Mouse (Mus musculus): ENCODE measurements around the gene Zmiz2.
"Not testable (repeated sequence)": the region's sequence is repeated elsewhere in the genome, so short reads cannot be mapped to it uniquely, and the experiment has no call there.

Gene Zmiz2

DNA sequence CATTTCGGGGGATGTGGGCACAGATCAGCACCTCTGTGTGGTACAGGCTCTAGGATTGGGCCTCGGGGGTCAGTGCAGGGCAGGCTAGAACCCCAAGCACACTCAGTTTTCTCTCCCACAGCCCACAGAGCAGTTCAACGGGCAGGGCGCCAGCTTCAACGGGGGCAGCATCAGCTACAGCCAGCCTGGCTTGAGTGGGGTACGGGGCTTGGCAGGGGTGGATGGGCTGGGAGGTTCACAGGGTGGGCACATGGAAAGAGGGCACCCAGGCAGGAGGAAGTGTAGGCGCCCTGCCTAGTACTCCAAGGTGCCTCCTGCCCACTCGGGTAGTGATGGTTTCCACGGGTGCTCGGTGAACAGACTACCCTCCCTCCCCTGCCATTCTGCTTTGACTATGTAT lies 9.3 kb downstream of the Zmiz2 start:
- DNase-seq (ENCODE audit: low read depth, low spot score): no peak

DNA sequence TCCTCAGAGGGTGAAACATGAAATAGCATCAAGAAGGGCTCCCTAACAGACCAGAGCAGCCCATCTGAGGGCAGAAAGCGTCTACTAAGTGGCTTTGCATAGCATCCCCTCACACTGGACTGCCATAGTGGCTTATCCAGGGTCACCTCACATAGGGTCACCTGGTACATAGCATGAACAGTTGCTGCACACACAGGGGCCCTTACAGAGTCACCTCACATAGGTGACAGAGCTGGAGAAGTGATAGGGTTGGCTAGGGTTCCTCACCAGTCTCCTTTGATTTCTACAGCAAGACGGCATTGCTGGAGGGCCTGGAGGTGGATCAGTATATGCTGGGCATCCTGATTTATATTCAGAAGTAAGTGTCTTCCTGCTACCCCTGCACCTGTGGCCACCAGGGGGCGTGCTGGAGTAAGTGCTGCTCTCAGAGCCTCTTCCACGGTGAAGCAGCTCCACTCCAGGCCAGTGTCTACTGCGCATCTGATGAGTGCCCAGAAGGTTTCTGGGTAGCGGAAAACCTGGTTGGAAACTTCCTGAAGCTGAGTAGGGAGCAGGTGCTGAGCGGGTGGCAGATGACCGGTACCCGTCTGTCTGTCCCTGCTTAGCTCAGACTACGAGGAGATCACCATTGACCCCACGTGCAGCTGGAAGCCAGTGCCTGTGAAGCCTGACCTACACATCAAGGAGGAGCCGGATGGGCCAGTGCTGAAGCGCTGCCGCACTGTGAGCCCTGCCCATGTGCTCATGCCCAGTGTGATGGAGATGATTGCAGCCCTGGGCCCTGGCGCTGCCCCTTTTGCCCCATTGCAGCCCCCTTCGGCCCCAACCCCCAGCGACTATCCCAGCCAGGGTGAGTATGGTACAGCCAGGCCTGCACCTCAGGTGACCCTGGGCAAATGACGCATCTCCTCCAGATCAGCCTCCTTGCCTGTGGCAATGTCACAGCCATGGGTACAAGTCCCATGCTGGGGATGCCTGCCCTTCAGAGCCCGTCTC lies 13.9 kb downstream of the Zmiz2 start:
- DNase-seq (ENCODE audit: low read depth, low spot score): no peak

DNA sequence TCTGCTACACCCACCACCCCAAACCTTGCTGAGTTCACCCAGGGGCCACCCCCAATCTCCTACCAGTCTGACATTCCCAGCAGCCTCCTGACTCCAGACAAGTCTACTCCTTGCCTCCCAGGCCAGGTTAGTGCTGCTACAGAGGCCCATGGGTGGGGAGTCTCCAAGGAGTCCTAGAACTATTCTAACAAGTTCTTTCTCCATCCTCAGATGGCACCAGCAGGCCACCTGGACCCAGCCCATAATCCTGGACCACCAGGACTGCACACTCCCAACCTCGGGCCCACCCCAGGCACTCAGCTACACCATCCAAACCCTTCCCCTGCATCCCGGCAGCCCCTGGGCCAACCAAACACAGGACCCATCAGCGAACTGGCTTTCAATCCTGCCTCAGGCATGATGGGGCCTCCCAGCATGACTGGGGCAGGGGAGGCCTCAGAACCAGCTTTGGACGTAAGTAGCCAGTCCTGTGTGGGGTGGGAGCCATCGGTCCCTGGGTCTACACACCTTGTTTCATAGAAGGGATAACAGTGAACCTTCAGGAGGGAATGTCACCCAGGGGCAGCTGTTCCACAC lies 15.0 kb downstream of the Zmiz2 start:
- DNase-seq (ENCODE audit: low read depth, low spot score): no peak

DNA sequence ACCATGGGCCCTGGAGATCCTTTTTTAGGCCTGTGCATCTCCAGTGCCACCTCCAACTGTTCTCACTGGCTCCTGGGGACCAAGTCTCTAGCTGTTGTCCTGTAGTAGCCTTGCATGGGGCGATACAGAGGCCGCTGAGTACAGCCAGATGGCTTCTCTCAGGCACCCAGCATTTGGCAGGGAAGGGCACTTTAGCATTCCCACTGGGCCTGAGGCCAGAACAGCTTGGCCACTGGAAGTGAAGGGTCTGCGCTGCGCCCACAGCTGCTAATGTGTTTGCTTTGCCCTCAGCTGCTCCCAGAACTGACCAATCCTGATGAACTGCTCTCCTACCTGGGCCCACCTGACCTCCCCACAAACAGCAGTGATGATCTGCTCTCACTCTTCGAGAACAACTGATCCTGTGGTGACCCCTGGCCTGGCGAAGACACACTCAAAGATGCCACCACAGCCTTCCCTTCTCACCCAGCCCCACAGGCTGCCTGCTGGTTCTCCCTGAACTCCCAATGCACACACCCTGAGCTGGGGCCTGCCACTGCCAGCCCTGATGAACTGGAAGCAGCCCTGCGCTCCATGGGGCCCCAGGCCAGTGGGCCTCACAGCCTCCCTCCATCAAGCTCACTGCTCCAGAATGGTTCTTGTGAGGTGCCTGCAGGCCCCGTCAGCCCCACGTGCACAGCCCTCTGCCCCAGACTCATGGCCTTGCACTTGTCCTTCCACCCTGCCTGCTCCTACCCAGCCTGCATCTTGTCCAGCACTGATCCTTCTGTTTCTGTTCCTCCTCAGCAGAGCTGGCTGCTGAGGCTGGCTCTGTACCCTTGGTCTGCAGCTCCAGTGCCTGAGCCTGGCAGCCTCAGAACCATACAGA lies 16.1 kb downstream of the Zmiz2 start:
- no peak for DNase-seq (ENCODE audit: low read depth, low spot score)

DNA sequence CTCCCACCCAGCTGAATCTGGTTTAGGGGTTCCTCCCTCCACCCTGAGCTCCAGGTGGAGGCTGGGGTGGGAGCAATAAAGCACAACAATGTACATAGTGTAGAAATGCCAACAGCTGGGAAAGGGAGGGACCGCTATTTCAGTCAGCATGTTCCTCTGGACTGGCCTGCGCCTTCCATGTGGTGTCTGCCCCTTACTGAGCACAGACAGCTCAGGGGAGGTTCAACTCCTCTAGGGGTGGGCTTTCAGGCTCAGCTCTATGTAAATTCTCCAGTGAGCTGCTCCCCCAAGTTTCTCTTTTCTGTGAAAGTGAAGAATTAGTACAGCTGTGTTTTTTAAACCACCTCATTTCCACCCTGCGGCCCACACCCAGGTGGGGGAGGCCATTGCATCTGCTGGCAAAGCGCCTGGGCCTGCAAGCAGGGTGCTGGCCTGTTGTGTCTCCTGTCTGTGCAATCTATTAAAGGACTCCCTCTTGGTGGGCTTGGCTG lies 16.8 kb downstream of the Zmiz2 start:
- no peak for DNase-seq (ENCODE audit: low read depth, low spot score)

DNA sequence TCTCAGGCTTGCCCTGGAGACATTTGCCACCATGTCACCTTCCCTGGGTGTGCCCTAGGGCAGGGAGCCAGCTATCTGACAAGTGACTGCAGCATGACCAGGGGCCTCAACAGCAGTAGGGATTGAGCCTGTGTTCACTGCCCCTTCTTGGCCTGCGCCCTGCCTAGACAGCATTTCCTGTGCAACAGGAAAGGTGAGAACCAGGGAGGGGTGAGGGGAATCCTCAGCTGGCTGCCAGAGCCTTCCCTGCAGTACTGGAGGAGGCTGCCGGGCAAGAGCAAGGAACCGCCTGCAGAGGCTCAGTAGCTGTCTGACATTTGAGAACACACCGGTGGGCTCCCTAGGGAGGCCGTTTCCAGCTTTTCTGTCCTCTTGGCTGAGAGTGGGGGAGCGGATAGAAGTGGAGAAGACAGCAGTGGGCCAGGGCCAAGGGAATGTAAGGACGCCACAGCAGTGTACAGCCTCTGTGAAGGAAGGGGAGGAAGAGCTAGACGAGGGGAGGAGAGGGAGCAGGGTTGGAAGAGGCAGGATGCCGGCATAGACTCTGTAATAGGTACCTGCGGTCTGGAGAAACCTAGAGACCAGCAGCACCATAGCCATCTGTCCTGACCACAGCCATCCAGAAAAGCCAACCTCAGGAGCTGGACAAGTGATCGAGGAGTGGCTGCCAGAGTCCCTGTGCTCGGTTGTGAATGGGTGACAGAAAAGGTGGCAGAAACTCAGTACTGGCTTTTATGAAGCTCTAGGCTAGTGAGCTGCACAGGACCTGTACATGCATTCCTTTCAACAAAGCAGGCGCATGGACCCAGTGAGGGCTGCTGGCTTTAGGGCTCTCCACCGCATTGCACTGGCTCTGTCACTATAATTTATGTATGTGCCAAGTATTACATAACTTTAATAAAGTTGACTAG lies 17.6 kb downstream of the Zmiz2 start:
- no peak for DNase-seq (ENCODE audit: low read depth, low spot score)

DNA sequence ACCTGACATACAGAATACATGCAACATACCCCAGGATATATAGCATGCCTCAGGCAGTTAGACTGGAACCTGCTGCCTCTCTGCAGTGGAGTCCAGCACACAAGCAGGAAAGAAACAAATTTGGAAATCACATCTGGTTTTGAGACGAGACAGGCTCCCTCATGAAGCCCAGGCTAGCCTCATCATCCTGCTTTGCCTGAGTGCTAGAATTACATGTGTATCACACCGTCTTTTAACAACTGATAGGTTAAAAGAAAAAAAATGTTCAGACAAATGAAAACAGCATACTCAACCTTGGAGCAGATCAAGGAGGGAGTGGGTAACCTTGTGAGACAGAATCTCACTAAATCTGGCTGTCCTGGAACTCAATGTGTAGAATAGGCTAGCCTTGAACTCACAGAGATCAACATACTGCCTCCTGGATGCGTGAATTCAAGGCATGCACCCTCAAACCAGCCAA lies 18.3 kb downstream of the Zmiz2 start:
- DNase-seq (ENCODE audit: low read depth, low spot score): no peak

DNA sequence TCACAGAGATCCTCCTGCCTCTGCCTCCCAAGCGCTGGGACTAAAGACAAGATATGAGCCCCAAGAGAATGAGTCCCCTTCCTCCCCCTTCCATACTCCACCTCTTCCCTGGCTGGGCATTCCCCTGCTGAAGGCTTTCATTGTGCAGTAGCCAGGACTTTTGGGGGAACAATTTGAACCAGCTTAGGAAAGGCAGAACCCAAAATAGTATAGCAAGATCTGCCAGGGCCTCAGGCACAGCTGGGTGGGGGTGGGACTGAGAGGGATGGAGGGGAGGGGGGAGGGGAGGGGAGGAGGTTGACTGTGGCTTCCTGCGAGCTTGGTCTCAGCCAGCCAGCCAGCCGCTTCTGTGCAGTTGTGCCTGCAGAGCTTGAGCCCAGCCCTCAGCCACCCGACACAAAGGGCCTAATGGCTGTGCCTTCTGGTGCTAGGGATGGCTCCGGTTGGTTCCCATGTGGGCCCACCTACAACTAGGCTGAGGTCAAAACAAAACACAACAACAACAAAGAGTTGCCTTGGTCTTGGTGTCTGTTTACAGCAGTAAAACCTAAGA lies 21.3 kb downstream of the Zmiz2 start:
- DNase-seq (ENCODE audit: low read depth, low spot score): no peak

DNA sequence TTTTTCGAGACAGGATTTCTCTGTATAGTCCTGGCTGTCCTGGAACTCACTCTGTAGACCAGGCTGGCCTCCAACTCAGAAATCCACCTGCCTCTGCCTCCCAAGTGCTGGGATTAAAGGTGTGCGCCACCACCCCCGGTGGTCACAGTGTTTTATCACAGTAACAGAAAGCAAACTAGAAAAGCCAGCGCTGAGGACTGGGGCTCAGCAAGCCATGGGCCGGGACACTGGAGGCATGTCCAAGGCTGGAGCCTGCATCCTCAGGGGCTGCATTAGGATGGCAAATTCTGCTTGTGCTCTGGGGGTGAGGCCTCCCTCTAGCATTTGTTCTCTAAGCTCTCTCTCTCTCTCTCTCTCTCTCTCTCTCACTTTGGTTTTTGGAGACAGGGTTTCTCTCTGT lies 21.9 kb downstream of the Zmiz2 start:
- DNase-seq (ENCODE audit: low read depth, low spot score): not testable (repeated sequence)

DNA sequence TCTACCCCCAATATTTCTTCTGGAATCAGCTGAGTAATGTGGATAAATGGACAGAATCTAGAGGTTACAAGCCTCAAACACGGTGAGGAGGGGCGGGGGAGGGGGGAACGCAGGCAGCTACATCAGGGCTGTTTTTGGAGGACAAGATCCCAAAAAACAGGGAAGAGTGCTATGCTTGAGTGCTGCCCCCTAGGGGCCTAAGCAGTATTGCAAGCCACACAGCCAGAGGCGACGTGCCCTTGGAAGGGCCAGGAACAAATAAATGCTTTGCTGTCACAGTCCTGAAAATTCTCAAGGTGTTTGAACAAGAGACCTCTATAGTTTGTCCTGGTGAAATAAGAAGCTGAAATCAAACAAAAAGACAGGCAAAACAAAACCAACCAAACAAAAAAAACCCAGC lies 22.8 kb downstream of the Zmiz2 start:
- peak; percentile 51 for DNase-seq (ENCODE audit: low read depth, low spot score)

DNA sequence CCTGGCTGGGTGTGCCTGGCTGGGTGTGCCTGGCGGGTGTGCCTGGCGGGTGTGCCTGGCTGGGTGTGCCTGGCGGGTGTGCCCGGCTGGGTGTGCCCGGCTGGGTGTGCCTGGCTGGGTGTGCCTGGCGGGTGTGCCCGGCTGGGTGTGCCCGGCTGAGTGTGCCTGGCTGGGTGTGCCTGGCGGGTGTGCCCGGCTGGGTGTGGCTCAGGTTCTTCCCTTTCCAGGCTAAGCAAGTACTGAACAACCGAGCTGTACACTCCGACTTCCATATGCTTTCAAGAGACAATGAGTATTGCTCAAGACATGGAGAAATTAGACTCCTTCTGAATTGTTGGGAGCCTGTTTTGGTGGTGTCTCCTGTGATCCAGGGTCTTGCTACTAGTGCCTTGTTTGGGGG lies 24.4 kb downstream of the Zmiz2 start:
- no peak for DNase-seq (ENCODE audit: low read depth, low spot score)

DNA sequence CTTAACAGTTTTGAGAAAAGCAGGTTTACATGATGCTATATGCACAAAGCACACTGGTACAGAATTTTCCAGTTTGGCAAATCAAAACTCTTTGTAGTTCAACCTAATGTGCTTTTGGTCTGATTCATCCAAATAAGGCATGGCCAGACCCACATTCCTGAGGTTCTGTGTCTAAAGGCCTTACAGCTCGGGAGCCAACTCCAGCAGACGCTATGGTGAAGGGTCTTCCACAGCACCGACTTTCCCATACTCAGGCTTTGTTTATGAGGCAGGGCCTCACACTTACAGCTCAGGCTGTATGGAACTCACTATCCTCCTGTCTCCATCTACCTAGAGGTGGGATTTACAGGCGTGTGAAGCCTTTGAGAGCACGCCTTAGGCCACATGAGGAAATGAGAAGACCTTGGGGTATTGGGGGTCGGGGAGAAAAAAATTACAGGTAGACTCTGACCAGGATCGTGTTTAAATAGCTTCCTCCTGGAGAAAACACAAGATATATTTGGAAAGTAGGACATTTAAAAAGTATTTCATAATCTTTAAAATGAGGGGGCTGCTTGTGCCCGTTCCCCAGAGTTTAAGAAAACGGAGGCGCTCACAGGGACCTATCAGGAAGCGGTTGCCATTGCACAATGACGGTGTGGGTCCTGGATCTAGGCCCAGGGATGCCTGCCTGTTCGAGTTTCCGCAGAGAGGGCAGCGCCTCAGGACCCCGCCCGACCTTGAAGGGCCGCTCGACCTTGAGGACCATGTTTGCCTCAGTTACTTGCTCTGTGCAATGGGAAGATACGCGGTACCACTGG lies 26.1 kb downstream of the Zmiz2 start, which contains the start of gene Ppia:
Ppia (plus strand) TSS at position 693 of the 800 bp plus-strand sequence.
- DNase-seq (ENCODE audit: low read depth, low spot score): no peak

DNA sequence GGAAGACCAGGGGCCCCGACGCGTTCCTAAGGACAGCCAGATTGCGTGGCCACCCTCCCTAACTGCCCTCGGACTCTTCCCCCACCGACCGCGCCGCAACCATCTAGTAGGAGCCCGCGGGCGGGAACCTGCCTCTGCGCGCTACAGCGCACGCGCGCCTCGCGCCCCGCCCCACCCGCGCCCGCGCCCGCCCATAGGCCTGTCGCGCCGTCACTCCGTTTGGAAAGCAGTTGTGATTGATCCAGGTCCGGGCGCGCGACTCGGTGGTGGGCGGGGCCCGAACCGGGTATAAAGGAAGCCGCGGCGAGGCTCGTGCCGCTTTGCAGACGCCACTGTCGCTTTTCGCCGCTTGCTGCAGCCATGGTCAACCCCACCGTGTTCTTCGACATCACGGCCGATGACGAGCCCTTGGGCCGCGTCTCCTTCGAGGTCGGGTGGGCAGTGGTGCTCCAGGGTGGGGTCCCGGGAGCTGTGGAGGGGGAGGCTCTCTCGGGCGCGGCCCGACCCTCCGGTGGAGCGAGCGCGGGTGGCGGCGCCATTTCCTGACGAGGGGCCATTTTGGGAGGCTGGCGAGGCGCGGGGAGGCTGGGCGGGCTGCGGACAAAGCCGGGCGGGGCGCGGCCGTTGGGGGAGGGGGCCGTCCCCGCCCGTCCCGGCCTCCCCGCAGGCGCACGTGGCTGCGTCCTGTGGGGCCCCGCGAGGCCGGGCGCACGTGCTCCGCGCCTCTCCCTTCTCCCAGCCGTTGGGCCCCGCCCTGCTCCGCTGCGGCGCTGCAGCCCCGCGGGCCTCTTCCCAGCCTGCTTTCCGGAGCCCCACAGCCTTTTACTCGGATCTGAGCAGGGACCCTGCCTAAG lies 26.9 kb downstream of the Zmiz2 start:
- DNase-seq (ENCODE audit: low read depth, low spot score): peak; percentile 93

DNA sequence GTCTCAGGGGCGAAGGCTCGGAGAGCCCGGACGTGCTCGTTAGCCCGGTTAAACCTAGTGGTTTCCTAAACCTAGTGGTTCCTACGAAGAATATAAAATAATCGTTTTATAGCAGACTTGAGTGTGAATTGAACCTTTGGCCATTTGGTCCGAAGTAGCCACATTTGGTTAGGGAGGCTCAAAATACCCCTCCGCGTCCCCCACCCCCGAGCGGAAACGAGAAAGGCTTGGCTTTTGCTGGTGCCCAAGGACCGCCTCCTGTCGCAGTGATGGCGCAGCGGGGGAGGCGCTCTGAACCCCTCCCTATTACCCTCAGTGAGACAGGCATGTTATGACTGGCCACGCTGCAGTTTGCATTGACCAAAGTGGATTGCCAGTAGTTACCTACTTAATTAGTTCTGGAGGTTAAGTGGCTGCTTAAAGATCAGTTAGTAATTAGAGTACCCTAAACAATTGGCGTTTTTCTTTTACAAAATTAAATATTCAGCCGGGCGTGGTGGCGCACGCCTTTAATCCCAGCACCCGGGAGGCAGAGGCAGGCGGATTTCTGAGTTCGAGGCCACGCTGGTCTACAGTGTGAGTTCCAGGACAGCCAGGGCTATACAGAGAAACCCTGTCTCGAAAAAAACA lies 27.6 kb downstream of the Zmiz2 start:
- DNase-seq (ENCODE audit: low read depth, low spot score): peak; percentile 60

DNA sequence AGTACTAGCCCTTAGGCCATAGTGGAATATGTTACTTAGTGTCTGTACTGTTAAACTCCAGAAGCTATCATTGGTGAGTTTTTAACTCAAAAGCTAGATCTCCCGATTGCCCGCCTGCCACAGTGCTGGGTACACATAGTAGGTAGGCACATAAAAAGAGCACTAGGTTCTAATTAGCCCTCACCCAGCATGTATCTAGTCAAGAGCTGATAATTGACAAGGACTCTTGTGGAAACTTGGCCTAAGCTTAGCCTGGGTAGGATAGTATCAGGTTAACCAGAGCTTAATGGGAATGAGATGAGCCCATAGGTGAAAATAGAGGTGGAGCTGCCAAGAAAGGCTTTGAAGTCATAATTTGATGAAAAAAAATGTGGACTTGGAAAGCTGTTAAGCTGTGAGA lies 28.2 kb downstream of the Zmiz2 start:
- DNase-seq (ENCODE audit: low read depth, low spot score): no peak

DNA sequence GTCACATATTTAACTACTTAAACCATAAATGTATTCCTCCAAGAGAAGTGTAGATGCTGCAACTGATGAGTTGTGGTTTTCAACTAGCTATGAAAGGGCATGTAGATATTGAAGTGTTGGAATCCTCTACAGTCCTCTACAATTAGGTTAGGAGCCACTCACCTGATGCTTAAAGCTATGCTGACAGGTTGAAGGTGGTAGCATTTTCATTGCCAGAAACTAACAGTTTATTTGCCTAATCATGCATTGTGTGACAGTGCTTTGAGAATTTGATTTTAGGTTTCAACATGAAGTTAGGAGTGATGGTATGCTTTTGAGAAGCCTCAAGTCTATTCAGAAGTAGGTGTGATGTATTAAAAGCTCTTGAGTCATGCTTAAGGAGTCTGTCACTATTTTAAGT lies 28.6 kb downstream of the Zmiz2 start:
- DNase-seq (ENCODE audit: low read depth, low spot score): no peak

DNA sequence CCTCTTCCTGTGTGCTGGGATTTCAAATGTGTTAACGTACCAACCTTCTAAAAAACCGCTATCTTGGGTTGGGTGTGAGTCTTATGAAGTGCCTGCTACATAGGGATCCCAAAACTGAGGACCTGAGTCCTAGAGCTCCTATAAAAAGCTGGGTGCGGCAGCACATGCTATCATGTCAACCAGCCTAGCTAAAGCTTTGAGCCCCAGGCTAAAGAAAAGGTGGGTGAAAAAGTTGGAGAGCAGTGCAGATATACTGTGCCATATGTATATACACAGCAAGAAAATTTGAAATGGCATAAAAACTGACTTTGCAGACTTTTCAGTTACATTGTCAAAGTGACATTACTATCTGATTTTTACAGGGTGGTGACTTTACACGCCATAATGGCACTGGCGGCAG lies 29.9 kb downstream of the Zmiz2 start:
- DNase-seq (ENCODE audit: low read depth, low spot score): no peak

DNA sequence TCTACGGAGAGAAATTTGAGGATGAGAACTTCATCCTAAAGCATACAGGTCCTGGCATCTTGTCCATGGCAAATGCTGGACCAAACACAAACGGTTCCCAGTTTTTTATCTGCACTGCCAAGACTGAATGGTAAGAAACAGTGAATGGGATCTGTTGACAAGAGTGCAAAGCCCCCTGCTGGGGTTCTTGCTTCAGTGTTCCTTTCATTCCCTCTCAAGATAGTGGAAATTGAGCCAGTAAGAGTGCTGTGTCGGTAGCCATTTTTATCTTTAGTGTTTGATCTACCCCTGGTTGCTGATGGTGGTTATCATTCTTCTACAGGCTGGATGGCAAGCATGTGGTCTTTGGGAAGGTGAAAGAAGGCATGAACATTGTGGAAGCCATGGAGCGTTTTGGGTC lies 30.3 kb downstream of the Zmiz2 start:
- not testable (repeated sequence) for DNase-seq (ENCODE audit: low read depth, low spot score)
